Mouse (Mus musculus): ENCODE measurements around the gene Olfr348. TPM values are rescaled to one million over a fixed set of nuclear protein-coding genes. Genes with fewer than 3 reads are reported as not detected.

Olfr348 gene
- not detected for polyA plus RNA-seq (2012; fragmentation: generic; extraction: Trizol)
- long read RNA-seq, experiment 1: 0 reads
- long read RNA-seq, experiment 2: 0 reads

DNA sequence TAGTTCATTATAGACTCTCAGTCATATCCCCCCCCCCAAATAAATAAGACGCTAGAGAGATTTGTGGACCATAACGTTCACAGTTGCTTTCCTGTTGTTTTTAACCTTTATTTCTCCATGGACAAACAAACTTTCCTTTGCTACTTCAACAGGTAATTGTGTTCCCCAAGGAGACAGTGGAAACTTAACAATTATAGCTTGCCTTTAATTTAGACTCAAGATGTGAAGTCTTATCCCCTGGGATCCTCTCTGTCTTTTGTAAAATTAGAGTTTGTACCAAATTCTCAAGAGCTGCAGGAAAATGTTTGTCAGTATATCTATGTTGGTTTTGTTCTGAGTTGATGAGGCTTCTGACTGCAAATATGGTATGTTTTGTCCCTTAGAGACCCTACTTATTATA, at the start of gene Olfr348:
Gene Olfr348 (plus strand): TSS at position 301 of the 400 bp plus-strand sequence.
- H3ac ChIP-seq (ENCODE audit: control insufficient read depth, insufficient read length, low read depth): no peak within 1 kb of the TSS
- H3K27me3 ChIP-seq (ENCODE audit: control insufficient read depth, insufficient read depth, insufficient read length): no peaks in the 10 kb centered on the region
- H3K4me3 ChIP-seq (ENCODE audit: insufficient read depth, poor library complexity, severe bottlenecking): no peak within 1 kb of the TSS
- TF ChIP-seq MAX (IDR thresholded peaks at IDR 0.05) (no peak), CEBPB (IDR thresholded peaks at IDR 0.05; ENCODE audit: low read depth) (no peak), USF1 (IDR thresholded peaks at IDR 0.05; ENCODE audit: low read depth) (no peak), FOSL1 (IDR thresholded peaks at IDR 0.05; ENCODE audit: insufficient read depth, low read length, poor library complexity, severe bottlenecking) (no peak), MYOD1 (IDR thresholded peaks at IDR 0.05; ENCODE audit: control insufficient read depth, insufficient read length, low read depth) (no peak), MYOG (IDR thresholded peaks at IDR 0.05; ENCODE audit: control insufficient read depth, extremely low read depth, insufficient read length) (no peak), CTCF (IDR thresholded peaks at IDR 0.05; ENCODE audit: control insufficient read depth, insufficient read depth, insufficient read length) (no peak)
- no peaks in the 10 kb centered on the region for H3K36me3 ChIP-seq (ENCODE audit: control insufficient read depth, insufficient read depth)
- no peaks in the 10 kb centered on the region for H3K79me3 ChIP-seq (ENCODE audit: low read depth)
- no peaks in the 10 kb centered on the region for H3K79me2 ChIP-seq (ENCODE audit: control insufficient read depth, insufficient read depth)

- H3K27me3 ChIP-seq (ENCODE audit: control insufficient read depth, insufficient read depth, insufficient read length): no peaks in the 10 kb centered on the region
- H3K4me3 ChIP-seq (ENCODE audit: insufficient read depth, poor library complexity, severe bottlenecking): no peak overlapping the region
- H3K79me2 ChIP-seq (ENCODE audit: control insufficient read depth, insufficient read depth): no peaks in the 10 kb centered on the region
- no peaks in the 10 kb centered on the region for H3K36me3 ChIP-seq (ENCODE audit: control insufficient read depth, insufficient read depth)
- no peaks in the 10 kb centered on the region for H3K79me3 ChIP-seq (ENCODE audit: low read depth)
- H3ac ChIP-seq (ENCODE audit: control insufficient read depth, insufficient read length, low read depth): no peak overlapping the region
- TF ChIP-seq MYOG (IDR thresholded peaks at IDR 0.05; ENCODE audit: control insufficient read depth, extremely low read depth, insufficient read length): no peak
- TF ChIP-seq MAX (IDR thresholded peaks at IDR 0.05): no peak
- no peak for TF ChIP-seq CTCF (IDR thresholded peaks at IDR 0.05; ENCODE audit: control insufficient read depth, insufficient read depth, insufficient read length)
- no peak for TF ChIP-seq MYOD1 (IDR thresholded peaks at IDR 0.05; ENCODE audit: control insufficient read depth, insufficient read length, low read depth)
- TF ChIP-seq CEBPB (IDR thresholded peaks at IDR 0.05; ENCODE audit: low read depth): no peak
- no peak for TF ChIP-seq USF1 (IDR thresholded peaks at IDR 0.05; ENCODE audit: low read depth)
- TF ChIP-seq FOSL1 (IDR thresholded peaks at IDR 0.05; ENCODE audit: insufficient read depth, low read length, poor library complexity, severe bottlenecking): no peak
Measured at GRCm38 (mm10) chr2:36736226-36736625, 47.9 kb upstream of the Olfr348 start.

- Histone ChIP-seq H3K4me3 (ENCODE audit: insufficient read depth, poor library complexity, severe bottlenecking) (no peak within 1 kb of the TSS), H3K79me2 (ENCODE audit: control insufficient read depth, insufficient read depth) (no peaks in the 10 kb centered on the region), H3K36me3 (ENCODE audit: control insufficient read depth, insufficient read depth) (no peaks in the 10 kb centered on the region), H3K79me3 (ENCODE audit: low read depth) (no peaks in the 10 kb centered on the region), H3K27me3 (ENCODE audit: control insufficient read depth, insufficient read depth, insufficient read length) (no peaks in the 10 kb centered on the region), H3ac (ENCODE audit: control insufficient read depth, insufficient read length, low read depth) (no peak within 1 kb of the TSS)
- TF ChIP-seq MYOD1 (IDR thresholded peaks at IDR 0.05; ENCODE audit: control insufficient read depth, insufficient read length, low read depth) (no peak), MYOG (IDR thresholded peaks at IDR 0.05; ENCODE audit: control insufficient read depth, extremely low read depth, insufficient read length) (no peak), MAX (IDR thresholded peaks at IDR 0.05) (no peak), FOSL1 (IDR thresholded peaks at IDR 0.05; ENCODE audit: insufficient read depth, low read length, poor library complexity, severe bottlenecking) (no peak), CEBPB (IDR thresholded peaks at IDR 0.05; ENCODE audit: low read depth) (no peak), USF1 (IDR thresholded peaks at IDR 0.05; ENCODE audit: low read depth) (no peak), CTCF (IDR thresholded peaks at IDR 0.05; ENCODE audit: control insufficient read depth, insufficient read depth, insufficient read length) (no peak)
Measured at GRCm38 (mm10) chr2:36790238-36790637, 6.2 kb downstream of the Olfr348 start, which contains the start of gene Olfr50. Gene Olfr50 (plus strand): TSS chr2:36790538.

DNA sequence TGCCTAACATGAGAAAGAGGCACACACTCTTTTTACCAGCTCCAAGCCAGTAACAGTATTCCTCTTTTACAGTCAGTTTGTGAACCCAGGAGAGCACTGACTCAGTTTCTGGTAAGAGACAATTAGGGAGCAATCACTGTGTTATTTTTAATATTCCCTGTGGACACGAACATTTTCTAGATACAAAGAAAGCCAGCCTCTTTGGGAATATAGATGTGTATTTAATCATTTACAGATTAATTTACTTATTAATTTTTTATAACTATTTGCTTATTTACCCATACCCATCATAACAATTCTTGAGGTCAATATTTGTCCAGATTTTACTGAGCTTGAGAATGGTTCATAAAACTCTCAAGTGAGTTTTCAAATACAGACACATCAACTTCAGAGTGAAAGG, 32.9 kb downstream of the Olfr348 start, which contains the start of gene Olfr3:
Gene Olfr3 (minus strand): TSS at position 101 of the 400 bp plus-strand sequence.
- H3K27me3 ChIP-seq (ENCODE audit: control insufficient read depth, insufficient read depth, insufficient read length): no peaks in the 10 kb centered on the region
- H3K79me2 ChIP-seq (ENCODE audit: control insufficient read depth, insufficient read depth): no peaks in the 10 kb centered on the region
- H3ac ChIP-seq (ENCODE audit: control insufficient read depth, insufficient read length, low read depth): no peak within 1 kb of the TSS
- TF ChIP-seq CTCF (IDR thresholded peaks at IDR 0.05; ENCODE audit: control insufficient read depth, insufficient read depth, insufficient read length) (no peak), MAX (IDR thresholded peaks at IDR 0.05) (no peak), USF1 (IDR thresholded peaks at IDR 0.05; ENCODE audit: low read depth) (no peak), MYOG (IDR thresholded peaks at IDR 0.05; ENCODE audit: control insufficient read depth, extremely low read depth, insufficient read length) (no peak), MYOD1 (IDR thresholded peaks at IDR 0.05; ENCODE audit: control insufficient read depth, insufficient read length, low read depth) (no peak), CEBPB (IDR thresholded peaks at IDR 0.05; ENCODE audit: low read depth) (no peak), FOSL1 (IDR thresholded peaks at IDR 0.05; ENCODE audit: insufficient read depth, low read length, poor library complexity, severe bottlenecking) (no peak)
- no peaks in the 10 kb centered on the region for H3K36me3 ChIP-seq (ENCODE audit: control insufficient read depth, insufficient read depth)
- H3K4me3 ChIP-seq (ENCODE audit: insufficient read depth, poor library complexity, severe bottlenecking): no peak within 1 kb of the TSS
- no peaks in the 10 kb centered on the region for H3K79me3 ChIP-seq (ENCODE audit: low read depth)

Other genes with a start within 250 kb of the Olfr348 start
- not detected for gene Olfr344, start 217.6 kb upstream of the Olfr348 start, polyA plus RNA-seq (2012; fragmentation: generic; extraction: Trizol)
- not detected for gene Olfr345, start 144.2 kb upstream of the Olfr348 start, polyA plus RNA-seq (2012; fragmentation: generic; extraction: Trizol)
- not detected for gene Olfr346, start 98.5 kb upstream of the Olfr348 start, polyA plus RNA-seq (2012; fragmentation: generic; extraction: Trizol)
- not detected for gene Olfr347, start 52.4 kb upstream of the Olfr348 start, polyA plus RNA-seq (2012; fragmentation: generic; extraction: Trizol)
- gene Olfr50, start 6.3 kb downstream of the Olfr348 start, polyA plus RNA-seq (2012; fragmentation: generic; extraction: Trizol): not detected
- gene Olfr3, start 32.8 kb downstream of the Olfr348 start, polyA plus RNA-seq (2012; fragmentation: generic; extraction: Trizol): not detected
- gene Olfr350, start 62.0 kb downstream of the Olfr348 start, polyA plus RNA-seq (2012; fragmentation: generic; extraction: Trizol): not detected
- not detected for gene Olfr351, start 78.4 kb downstream of the Olfr348 start, polyA plus RNA-seq (2012; fragmentation: generic; extraction: Trizol)
- not detected for gene Olfr352, start 84.2 kb downstream of the Olfr348 start, polyA plus RNA-seq (2012; fragmentation: generic; extraction: Trizol)
- gene Olfr353, start 108.7 kb downstream of the Olfr348 start, polyA plus RNA-seq (2012; fragmentation: generic; extraction: Trizol): not detected
- not detected for gene Olfr354, start 121.4 kb downstream of the Olfr348 start, polyA plus RNA-seq (2012; fragmentation: generic; extraction: Trizol)
- not detected for gene Olfr355, start 144.6 kb downstream of the Olfr348 start, polyA plus RNA-seq (2012; fragmentation: generic; extraction: Trizol)
- not detected for gene Olfr356, start 152.8 kb downstream of the Olfr348 start, polyA plus RNA-seq (2012; fragmentation: generic; extraction: Trizol)
- gene Olfr357, start 209.6 kb downstream of the Olfr348 start, polyA plus RNA-seq (2012; fragmentation: generic; extraction: Trizol): not detected
- gene Olfr358, start 225.1 kb downstream of the Olfr348 start, polyA plus RNA-seq (2012; fragmentation: generic; extraction: Trizol): not detected